Mouse (Mus musculus): ENCODE measurements around the gene Rad51b. TPM values are rescaled to one million over a fixed set of nuclear protein-coding genes. Genes with fewer than 3 reads are reported as not detected.

The Rad51b gene
- total RNA-seq, 2 experiments from 2014 or later, result 10.8 to 19.0 TPM

DNA sequence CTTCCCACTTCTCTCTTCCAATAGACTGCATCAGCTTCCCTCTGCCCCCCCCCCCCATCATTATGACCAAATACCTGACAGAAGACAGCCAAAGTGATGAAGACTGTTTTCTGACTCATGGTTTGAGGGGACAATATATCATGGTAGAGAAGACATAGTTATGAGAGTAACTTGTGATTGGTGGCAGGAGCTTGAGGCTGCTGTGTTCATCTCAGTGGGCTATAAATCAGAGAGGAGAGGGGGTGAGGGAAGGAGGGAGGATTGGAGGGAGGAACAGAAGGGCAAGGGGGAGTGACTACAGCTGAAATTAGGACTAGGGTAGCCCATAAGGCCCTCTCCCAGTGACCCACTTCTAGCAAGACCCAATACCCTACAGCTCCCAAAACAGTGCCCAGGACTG is 416.2 kb downstream of the Rad51b start:
- ATAC-seq (replicated peaks; ENCODE audit: poor library complexity, severe bottlenecking), result no peak

- no peak for ATAC-seq (replicated peaks; ENCODE audit: poor library complexity, severe bottlenecking)
Observed at GRCm38 (mm10) chr12:79714484-79714883, 417.4 kb downstream of the Rad51b start.

GRCm38 (mm10) chr12:79715506-79716345 is 418.6 kb downstream of the Rad51b start:
- ATAC-seq (replicated peaks; ENCODE audit: poor library complexity, severe bottlenecking), result no peak

DNA sequence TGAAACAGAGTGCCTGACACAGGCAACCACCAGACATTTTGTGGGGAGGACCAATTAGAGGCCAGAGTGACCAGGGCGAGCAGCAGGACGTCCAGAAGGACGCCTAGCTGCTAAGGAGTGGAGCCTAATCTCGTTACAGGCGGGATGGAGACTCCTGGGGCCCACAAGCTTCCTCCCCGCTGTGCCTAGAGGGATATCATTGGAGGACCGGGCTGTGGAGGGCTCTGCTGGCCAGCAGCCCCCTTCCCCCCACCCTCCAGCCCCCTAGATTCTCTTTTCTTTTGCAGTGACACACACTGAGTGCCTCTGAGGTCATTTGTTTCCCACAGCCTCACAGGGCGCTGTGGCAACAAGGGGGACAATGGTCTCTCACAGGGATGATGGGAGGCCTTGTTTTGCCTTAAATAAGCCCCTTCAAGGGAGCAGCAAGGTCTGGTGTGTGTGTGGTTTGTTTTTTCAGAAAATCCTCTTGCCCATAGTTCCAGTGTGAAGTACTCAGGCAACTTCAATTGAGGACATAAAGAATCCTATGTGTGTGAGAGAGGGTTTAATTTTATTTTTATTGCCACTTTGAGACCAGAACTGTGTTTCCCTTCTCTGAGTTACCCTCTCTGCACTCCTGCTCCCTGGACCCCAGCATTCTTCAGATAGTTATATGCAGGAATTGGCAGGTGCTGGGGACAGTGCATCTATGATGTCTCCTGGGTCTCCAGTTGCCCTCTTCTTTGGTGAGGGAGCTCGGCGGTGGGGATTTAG is 422.2 kb downstream of the Rad51b start:
- no peak for ATAC-seq (replicated peaks; ENCODE audit: poor library complexity, severe bottlenecking)

DNA sequence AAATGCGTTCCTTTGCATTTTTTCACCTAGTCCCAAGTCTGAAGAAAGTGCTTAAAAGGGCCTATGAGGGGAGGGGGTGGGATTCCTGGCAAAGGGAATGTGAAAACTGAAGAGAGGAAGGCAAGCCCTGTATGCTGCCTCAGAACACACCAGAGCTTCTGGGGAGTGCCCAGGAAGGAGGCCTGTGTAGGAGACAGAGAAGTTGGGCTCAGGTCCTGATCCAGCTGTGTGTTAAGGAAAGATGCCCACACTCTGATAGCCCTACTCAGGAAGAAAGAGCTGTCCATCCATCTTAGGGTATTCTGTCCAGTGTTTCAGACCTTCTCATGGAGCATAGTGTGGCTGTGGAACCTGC is 422.7 kb downstream of the Rad51b start:
- ATAC-seq (replicated peaks; ENCODE audit: poor library complexity, severe bottlenecking), result no peak

GRCm38 (mm10) chr12:79724875-79725274 is 427.8 kb downstream of the Rad51b start:
- ATAC-seq (replicated peaks; ENCODE audit: poor library complexity, severe bottlenecking), result peak; percentile 22; the same call in 1 of the 2 replicates

- no peak for ATAC-seq (replicated peaks; ENCODE audit: poor library complexity, severe bottlenecking)
Observed at GRCm38 (mm10) chr12:79725711-79726110, 428.6 kb downstream of the Rad51b start.

GRCm38 (mm10) chr12:79726116-79726515 is 429.0 kb downstream of the Rad51b start:
- no peak for ATAC-seq (replicated peaks; ENCODE audit: poor library complexity, severe bottlenecking)

DNA sequence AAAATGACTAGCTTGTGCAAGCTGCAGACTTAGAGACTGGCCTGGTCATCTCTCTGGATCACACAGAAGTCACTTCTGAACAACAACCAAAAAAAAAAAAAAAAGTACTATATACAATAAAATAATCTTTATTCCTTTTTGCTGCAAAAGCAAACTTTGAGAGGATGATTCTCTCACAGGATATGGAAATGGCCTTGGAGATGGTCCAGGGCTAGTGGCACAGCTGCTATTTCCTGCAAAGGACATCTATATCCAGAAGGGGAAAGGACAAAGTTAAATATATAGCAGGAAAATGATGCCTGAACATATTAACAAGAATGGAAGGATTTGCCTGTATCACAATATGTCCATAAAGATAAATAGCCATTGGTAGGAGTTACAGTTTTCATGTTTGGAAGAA is 429.9 kb downstream of the Rad51b start:
- no peak for ATAC-seq (replicated peaks; ENCODE audit: poor library complexity, severe bottlenecking)

- ATAC-seq (replicated peaks; ENCODE audit: poor library complexity, severe bottlenecking), result no peak
Observed at GRCm38 (mm10) chr12:79729926-79730506, 432.9 kb downstream of the Rad51b start.

- ATAC-seq (replicated peaks; ENCODE audit: poor library complexity, severe bottlenecking), result no peak
Observed at GRCm38 (mm10) chr12:79731905-79732304, 434.8 kb downstream of the Rad51b start.

- no peak for ATAC-seq (replicated peaks; ENCODE audit: poor library complexity, severe bottlenecking)
Observed at GRCm38 (mm10) chr12:79732355-79733115, 435.5 kb downstream of the Rad51b start.

- no peak for ATAC-seq (replicated peaks; ENCODE audit: poor library complexity, severe bottlenecking)
Observed at GRCm38 (mm10) chr12:79735341-79735785, 438.3 kb downstream of the Rad51b start.

- ATAC-seq (replicated peaks; ENCODE audit: poor library complexity, severe bottlenecking), result no peak
Observed at GRCm38 (mm10) chr12:79735882-79736281, 438.8 kb downstream of the Rad51b start.

GRCm38 (mm10) chr12:79738700-79739099 is 441.6 kb downstream of the Rad51b start:
- ATAC-seq (replicated peaks; ENCODE audit: poor library complexity, severe bottlenecking), result no peak

DNA sequence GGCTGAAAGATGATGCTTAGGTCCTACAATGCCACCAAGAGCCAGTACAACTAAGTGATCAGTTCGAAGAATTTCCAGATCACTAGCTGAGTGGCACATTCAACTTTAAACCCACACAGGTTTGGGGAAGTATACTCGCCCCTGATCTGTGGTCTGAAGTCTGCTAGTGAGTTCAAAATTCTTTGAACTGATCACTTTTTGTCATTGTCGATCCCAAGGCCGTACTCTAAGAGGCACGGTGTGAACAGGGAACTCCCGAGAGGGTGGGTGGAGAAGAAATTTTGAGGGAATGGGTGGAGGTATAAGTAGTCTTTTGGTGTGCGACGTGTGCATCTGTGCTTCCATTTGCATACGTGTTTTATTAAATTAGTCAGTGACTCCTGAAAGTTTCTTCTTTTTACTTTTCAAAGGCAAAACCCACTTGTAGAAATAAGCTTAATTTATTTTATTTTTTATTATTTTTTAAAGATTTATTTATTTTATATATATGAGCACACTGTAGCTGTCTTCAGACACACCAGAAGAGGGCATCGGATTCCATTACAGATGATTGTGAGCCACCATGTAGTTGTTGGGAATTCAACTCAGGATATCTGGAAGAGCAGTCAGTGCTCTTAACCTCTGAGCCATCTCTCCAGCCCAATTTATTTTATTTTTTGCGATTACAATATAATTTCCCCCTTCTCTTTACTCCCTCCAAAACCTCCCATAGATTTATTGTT is 443.0 kb downstream of the Rad51b start:
- ATAC-seq (replicated peaks; ENCODE audit: poor library complexity, severe bottlenecking), result no peak

GRCm38 (mm10) chr12:79742211-79742610 is 445.1 kb downstream of the Rad51b start:
- ATAC-seq (replicated peaks; ENCODE audit: poor library complexity, severe bottlenecking), result no peak

DNA sequence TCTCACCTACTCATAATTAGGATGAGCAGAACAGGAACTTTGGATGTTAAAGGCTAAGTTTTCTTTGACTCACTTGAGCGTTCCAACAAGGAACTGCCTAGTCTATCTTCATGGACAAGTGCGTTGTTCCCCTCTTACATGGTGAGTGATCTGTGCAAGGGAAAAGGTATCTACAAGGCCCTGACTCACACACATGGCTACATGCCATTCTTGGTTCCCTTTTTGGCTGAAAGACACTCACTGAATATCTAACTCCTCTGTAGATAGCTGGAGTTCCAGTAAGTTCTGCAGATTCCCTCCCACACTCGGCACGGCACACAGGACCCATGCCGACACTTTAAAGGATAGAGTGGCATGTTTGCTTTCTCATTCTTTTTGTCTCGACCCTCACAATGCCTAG is 447.0 kb downstream of the Rad51b start:
- peak; percentile 50; the same call in 1 of the 2 replicates for ATAC-seq (replicated peaks; ENCODE audit: poor library complexity, severe bottlenecking)

DNA sequence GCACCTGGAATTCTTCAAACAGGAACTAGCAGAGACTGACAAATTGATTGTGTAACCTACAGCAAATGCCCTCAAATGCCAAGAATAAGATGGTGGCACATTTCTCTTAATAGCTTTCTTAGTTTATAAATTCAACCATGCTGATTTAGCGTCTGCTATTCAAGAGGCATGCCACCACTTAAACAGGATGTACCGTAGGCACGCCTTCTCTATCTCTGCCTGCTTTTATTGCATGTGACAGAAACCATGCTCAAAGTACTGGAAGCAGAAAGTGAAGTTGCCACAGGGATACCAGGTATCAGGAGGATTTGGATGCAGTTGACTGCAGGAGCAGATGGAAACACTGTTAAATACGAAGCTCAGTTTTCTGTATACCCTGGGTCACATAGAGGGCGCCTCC is 448.1 kb downstream of the Rad51b start:
- ATAC-seq (replicated peaks; ENCODE audit: poor library complexity, severe bottlenecking), result no peak

Data from granulocyte monocyte progenitor cell, adult 5-6 weeks (primary cell).